Mouse (Mus musculus) B cell, adult (primary cell): ENCODE results near the gene Rnpepl1. TPM values are rescaled to one million over a fixed set of nuclear protein-coding genes. Genes with fewer than 3 reads are reported as not detected.

Experiments
- total RNA-seq: library from RNA; stranded (reverse); gene quantifications from 4 replicates; pipeline ENCODE4 v1.2.4, GENCODE M21; 2023; ENCODE audit not compliant: inconsistent age

The Rnpepl1 gene
- 97.6 to 107 TPM (median 98.9 TPM) in 4 replicates for total RNA-seq

GRCm38 (mm10) chr1:92910239-92910885 lies at the start of gene Rnpepl1:
Gene Rnpepl1, plus strand, starts transcription at chr1:92910783.

GRCm38 (mm10) chr1:92902786-92903185 lies 7.8 kb upstream of the Rnpepl1 start, which contains the start of gene Ankmy1:
Gene Ankmy1, minus strand, starts transcription at chr1:92902906.

GRCm38 (mm10) chr1:92906779-92907631 lies 3.6 kb upstream of the Rnpepl1 start, which contains the start of gene Dusp28:
Gene Dusp28, plus strand, starts transcription at chr1:92906981.

GRCm38 (mm10) chr1:92934182-92934827 lies 23.7 kb downstream of the Rnpepl1 start, which contains the start of gene Capn10:
Gene Capn10, plus strand, starts transcription at chr1:92934376.

GRCm38 (mm10) chr1:92950607-92951006 lies 40.0 kb downstream of the Rnpepl1 start, which contains the start of gene Gpr35:
Gene Gpr35, plus strand, starts transcription at chr1:92950865.

Other genes starting within 250 kb of the Rnpepl1 start
- gene Gpc1, start 79.1 kb upstream of the Rnpepl1 start, total RNA-seq = 0.22 to 0.38 TPM (median 0.30 TPM) in 4 replicates
- 0.48 to 0.72 TPM (median 0.54 TPM) in 4 replicates for gene Ankmy1, start 7.9 kb upstream of the Rnpepl1 start, total RNA-seq
- gene Dusp28, start 3.8 kb upstream of the Rnpepl1 start, total RNA-seq = 4.0 to 6.3 TPM (median 4.8 TPM) in 4 replicates
- 21.5 to 32.8 TPM (median 22.9 TPM) in 4 replicates for gene Capn10, start 23.6 kb downstream of the Rnpepl1 start, total RNA-seq
- 0.39 to 3.2 TPM (median 1.6 TPM) in 4 replicates for gene Gpr35, start 40.1 kb downstream of the Rnpepl1 start, total RNA-seq
- not detected in 4 replicates for gene Aqp12, start 95.6 kb downstream of the Rnpepl1 start, total RNA-seq
- 0.06 TPM in 1 of 4 replicates, not detected in the others for gene Kif1a, start 191.2 kb downstream of the Rnpepl1 start, total RNA-seq
- not detected in 4 replicates for gene Agxt, start 224.5 kb downstream of the Rnpepl1 start, total RNA-seq